Mouse (Mus musculus): ENCODE data around the gene Defb43. TPM values are rescaled to one million over a fixed set of nuclear protein-coding genes. Genes with fewer than 3 reads are reported as not detected.

The Defb43 gene
- polyA plus RNA-seq (2012; rRNA removed; ENCODE audit: low replicate concordance) = not detected in 2 replicates

DNA sequence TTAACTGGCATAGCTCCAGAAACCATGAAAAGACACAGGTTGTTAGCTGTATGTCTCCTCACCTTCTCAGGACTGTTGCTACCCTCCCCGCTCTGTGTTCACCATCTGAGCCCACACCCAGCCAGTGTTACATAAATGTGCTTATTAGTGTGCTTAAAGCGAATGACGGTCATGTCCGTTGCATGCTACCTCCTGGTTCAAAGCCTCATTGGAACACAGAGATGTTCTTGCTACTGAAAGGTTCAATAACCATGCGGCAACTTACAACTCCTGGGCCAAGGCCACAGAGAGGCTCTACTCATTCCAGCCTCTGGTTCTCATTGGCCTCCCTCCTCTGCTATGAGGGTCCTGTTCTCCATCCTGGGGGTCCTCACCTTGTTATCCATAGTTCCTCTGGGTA lies at the start of gene Defb43:
Gene Defb43, plus strand, starts transcription at position 301 of the 400 bp plus-strand sequence.

GRCm38 (mm10) chr14:62984410-62984809 lies 27.2 kb upstream of the Defb43 start, which contains the start of gene Defb48:
Defb48 (minus strand) TSS chr14:62984510.

GRCm38 (mm10) chr14:62997777-62998176 lies 13.8 kb upstream of the Defb43 start, which contains the start of gene Defb47:
Defb47 (plus strand) TSS chr14:62998077.

DNA sequence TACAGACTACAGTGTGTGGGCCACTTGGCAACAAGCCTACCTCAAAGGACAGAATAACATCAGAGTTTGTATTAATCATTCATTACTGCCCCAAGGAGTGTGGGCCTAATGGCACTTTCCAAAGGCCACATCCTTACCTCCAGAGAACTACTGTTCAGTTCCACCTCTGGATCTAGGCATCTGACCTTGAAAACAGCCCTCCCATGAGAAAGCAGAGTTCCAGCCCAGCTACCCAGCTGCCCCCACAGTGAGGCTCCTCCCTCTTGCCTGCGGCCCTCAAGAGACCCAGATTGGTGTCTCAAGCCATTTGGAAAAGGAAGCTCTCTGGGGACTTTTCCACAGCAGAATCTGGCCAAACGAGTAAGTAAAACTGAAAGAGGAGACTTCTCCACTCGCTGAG lies 35.1 kb downstream of the Defb43 start, which contains the start of gene Defb42:
Gene Defb42, plus strand, starts transcription at position 301 of the 400 bp plus-strand sequence.

GRCm38 (mm10) chr14:63049910-63050370 lies 38.4 kb downstream of the Defb43 start, which contains the start of gene Defb30:
Defb30 (minus strand) TSS chr14:63049960.

Other genes with a start within 250 kb of the Defb43 start
- gene Wdfy2, start 174.1 kb upstream of the Defb43 start, polyA plus RNA-seq (2012; rRNA removed; ENCODE audit: low replicate concordance) = 1.4 and 1.8 TPM in 2 replicates
- not detected in 2 replicates for gene Defb48, start 27.3 kb upstream of the Defb43 start, polyA plus RNA-seq (2012; rRNA removed; ENCODE audit: low replicate concordance)
- not detected in 2 replicates for gene Defb47, start 13.7 kb upstream of the Defb43 start, polyA plus RNA-seq (2012; rRNA removed; ENCODE audit: low replicate concordance)
- gene Defb42, start 35.2 kb downstream of the Defb43 start, polyA plus RNA-seq (2012; rRNA removed; ENCODE audit: low replicate concordance) = not detected in 2 replicates
- not detected in 2 replicates for gene Defb30, start 38.2 kb downstream of the Defb43 start, polyA plus RNA-seq (2012; rRNA removed; ENCODE audit: low replicate concordance)